Mouse (Mus musculus) common myeloid progenitor, adult 5-6 weeks (primary cell): ENCODE results near the gene Palld. TPM values are rescaled to one million over a fixed set of nuclear protein-coding genes. Genes with fewer than 3 reads are reported as not detected.

Experiments
- ATAC-seq: replicated peaks from 2 replicates; pipeline ENCODE4 v1.8.0; 2016; ENCODE audit warnings: low read depth, mild to moderate bottlenecking, moderate TSS enrichment, inconsistent platforms; ENCODE audit not compliant: poor library complexity, severe bottlenecking
- total RNA-seq: library from RNA; stranded (forward); fragments of 200-1000, 187-1606 nt; gene quantifications from 2 replicates; pipeline ENCODE4 v1.2.3, GENCODE M21; 2017

The Palld gene
- total RNA-seq, 1 experiment from 2014 or later: 0.46 TPM

DNA sequence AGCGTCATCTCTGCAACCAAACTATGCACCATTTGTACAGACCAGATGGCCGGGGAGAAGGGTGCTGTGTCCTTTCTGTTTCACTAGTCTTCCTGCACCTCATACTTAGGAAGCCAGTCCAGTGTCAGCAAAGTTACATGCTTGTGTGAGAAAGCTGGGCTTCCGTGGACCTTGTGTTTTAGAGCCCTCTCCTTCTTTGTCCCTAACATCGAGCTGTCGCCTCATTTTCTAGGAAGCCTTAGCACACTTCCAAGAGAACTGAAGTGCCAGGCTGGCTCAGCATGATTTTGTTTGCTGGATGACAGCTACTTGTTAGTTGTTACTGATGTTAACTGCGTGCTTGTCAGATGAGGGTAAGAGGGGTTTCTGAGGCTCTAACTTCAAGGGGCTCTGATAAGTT is 329.8 kb downstream of the Palld start:
- ATAC-seq: no peak

DNA sequence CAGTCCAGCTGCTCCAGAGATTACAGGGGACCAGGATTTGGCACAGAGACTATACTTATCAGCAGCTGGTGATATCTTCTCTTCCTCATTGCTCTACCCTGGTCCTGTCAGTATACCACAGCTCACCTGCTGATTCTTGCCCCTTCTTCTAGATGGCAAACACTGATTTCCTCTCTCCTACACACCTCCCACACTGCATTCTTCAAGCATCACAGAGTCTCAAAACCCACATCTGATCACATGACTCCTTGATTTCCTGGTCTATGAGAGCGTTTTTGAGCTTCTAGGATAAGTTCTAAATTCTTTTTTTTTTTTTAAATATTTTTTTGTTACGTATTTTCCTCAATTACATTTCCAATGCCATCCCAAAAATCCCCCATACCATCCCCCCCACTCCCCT is 331.9 kb downstream of the Palld start:
- ATAC-seq: no peak

DNA sequence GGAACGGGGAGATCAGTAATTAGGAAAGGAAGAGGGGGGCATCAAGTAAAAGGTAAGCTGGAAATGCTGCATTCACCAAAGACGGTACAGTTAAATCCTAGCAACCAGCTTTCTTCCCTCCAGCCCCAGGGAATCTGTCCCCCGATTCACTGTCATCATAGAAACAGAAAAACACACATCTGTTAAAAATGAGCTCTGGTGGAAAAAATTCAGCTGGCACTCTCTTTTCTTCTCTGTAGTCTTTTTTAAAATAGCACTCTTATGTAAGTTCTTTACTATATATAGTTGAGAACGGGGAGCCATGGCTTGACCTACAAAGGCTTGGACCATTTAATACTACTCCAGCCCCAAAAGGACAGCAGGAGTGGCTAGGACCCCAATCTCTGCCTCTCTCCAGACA is 332.8 kb downstream of the Palld start:
- no peak for ATAC-seq

DNA sequence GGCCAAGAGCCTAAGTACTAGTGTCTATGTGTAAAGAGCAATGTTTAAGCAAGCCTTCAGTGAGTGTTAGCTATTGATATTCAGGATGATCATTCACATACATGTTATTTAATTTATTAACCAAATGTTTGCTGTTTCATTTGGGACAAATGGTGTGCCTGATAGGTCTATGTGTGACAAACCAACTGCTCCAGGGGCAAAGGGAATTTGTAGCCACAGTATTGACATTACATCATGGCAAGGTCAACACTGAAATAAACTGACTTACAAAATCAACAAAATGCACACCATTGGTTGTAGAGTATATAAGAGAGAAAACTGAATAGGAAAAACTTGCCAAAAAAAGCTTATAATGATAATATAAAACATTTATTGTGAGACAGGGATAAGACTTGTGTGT is 333.3 kb downstream of the Palld start:
- no peak for ATAC-seq

DNA sequence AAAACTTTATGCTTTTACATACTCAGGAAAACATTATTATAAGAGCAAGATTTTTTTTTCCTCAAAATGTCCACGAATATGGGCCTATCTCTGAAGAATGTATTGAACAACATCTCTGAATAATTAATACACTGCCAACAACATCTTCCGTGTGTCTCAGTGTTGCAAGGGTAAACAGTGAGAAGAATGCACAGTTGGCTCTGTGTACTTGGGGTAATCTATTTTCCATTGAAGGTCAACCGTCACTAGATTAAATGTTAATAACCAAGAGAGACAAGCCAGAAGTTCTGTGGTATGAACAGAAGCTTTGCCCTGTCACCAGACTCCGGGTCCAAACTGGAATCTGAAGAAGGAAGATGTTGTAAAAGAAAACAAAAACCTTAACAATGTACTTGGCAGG is 339.1 kb downstream of the Palld start:
- ATAC-seq: no peak

DNA sequence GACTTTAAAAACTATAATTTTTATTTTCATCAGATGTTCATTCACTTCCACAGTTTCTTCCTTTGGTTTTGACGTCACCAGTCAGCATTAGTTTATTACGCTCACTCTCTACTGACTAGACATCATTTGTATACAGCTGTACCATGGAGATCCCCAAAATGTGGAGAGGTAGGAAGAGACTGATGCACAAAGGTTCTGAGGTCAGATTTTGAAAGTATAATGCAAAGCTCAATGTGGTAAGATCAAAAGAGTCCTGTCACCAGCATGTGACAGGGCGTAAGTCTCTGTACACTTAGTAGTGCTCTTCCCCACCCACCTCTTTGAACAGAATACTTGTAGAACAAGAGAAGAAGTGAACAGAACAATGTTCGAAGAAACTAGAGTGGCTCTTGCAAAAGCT is 339.9 kb downstream of the Palld start:
- ATAC-seq: no peak

DNA sequence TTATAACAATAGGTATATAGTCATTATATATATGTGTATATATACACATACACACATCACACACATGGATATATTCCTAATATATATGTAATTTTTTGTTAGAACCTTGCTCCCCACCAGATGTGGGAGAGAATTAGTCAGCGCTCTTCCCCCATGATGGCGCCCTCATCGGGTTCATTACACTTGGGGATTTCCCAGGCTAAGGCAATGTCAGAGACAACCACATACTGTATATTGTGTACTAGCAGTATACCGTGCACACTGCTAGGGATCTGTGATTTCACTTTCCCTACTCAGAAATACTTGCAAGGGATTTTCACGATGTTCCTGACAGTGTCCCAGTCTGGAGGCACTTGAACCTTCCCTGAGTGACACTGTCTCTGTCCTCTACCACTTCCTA is 341.3 kb downstream of the Palld start:
- no peak for ATAC-seq

DNA sequence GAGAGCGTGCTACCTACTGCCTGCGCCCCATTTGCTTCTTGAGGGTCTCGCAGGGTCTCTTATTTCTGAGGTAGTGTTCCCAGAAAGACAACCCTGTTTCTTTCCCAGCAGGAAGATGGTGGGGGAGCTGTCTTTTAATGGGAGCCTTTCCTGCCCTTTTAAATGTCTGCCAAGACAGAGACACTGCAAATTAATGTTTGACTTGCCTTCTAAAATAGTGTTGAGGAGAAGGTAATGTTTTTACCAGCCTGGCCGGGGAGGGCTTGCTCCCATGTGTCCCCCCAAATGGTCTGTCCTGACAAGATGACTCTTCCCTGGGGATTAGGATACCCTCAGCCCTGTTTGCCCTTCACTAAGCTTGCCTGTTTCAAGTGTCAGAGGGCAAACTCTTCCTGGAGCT is 342.5 kb downstream of the Palld start:
- no peak for ATAC-seq

DNA sequence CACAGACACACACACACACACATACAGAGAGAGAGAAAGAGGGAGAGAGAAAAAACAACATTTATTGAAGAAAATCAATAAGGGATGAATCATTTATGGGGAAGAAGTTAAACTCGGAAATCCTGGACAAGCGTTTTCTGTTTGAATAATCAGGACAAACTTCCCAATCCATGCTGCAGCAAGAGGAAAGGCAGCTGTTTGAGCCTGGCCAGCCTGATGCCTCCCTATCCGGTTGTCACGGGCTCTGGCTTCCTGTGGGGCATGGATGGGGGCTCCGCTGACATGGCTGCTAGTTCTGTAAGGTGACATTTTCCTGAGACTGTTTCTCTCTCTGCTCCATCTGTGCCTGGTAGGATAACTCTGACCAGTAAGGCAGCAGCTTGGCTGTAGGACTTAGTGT is 343.0 kb downstream of the Palld start:
- ATAC-seq: no peak

DNA sequence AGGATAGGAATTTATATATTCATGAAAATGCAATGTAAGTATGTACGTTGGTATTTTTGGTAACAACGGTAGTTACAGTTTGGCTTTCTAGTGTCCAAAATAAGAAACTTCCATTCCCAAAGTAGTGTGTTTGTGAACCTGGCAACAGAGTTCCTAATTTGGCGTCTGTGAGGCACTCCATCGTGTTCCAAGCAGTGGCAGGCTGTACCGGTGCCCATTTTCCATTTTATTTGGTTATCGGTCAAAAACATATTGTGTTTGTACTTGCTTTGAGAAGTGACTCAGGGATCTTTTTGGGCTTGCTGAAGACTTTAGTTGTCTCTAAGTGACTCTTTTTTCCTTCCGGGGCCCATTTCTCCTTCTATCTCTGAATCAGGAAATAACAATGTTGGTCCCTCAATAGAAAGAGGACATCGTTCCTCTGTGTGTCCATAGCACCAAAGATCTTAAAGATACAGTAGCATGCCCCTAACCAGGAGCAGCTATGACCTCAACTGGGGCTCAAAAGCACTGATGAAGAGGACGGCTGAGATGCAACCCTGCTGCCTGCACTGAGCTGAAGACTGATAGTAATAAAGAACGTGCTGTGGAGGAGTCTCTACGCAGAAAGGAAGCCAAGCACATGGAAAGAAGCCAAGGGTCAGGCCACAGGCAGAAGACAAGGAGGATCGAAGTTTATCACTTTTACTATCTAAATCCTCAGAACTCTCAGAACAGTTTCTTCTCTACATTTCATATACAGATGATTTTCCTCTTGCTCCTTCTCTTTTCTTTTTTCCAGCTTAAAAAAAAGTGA is 344.2 kb downstream of the Palld start:
- ATAC-seq: 0 out of 2 replicates have a peak, but pooled peaks have one; percentile 18

DNA sequence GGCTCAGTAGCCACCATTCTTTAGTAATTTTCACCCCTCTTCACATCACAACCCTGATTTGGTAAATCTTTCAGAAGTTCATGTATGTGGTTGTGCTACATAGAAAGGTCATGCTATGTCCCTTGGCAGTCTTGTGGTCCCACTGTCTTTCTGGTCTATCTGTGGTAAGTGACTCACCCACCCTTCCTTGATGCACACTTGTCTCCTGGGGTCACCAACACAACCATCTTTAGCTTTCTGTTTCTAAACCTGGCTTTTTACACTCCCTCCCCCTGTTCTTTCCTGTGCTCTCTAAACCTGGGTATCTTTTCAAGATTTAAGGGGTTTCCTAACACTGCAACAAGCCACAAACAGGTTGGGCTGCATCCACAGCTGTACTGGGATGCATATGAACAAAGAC is 345.5 kb downstream of the Palld start:
- ATAC-seq: peak; percentile 45

DNA sequence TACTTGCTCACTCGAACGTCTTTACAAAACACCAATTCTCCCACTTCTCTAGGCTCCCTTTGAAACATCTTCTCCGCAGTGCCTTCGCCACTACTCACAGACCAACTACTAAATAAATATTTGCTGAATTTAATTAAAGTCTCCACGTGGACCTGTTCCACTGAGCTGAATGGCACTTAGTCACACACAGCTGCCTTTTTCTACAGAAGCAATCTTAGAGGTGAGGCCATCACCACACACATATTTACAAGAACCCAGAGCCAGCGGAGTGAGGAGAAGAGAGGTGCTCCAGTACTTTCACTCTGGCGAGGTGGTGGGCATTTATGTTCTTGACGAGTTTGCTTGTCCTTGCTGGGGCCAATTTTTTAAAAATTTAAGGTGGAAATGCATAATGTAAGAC is 346.3 kb downstream of the Palld start:
- ATAC-seq: no peak

DNA sequence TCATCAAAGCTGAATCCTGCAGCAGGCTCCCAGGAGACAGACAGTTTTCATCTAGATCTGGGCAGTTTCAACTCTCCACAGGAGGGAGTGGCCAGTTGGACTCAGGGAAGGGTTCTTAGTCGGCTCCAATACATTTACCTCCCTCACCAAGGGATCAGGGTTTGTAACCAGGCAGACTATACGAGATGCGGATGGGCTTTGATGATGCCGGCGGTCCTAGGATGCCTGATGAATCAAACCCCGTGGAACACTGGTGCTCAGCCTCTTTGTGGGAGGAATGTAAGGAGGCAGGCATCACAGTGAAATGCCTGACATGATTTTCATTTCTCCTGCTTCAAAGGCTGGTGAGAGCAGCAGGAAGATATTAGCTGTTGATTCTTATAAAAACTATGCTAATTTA is 347.1 kb downstream of the Palld start:
- no peak for ATAC-seq

DNA sequence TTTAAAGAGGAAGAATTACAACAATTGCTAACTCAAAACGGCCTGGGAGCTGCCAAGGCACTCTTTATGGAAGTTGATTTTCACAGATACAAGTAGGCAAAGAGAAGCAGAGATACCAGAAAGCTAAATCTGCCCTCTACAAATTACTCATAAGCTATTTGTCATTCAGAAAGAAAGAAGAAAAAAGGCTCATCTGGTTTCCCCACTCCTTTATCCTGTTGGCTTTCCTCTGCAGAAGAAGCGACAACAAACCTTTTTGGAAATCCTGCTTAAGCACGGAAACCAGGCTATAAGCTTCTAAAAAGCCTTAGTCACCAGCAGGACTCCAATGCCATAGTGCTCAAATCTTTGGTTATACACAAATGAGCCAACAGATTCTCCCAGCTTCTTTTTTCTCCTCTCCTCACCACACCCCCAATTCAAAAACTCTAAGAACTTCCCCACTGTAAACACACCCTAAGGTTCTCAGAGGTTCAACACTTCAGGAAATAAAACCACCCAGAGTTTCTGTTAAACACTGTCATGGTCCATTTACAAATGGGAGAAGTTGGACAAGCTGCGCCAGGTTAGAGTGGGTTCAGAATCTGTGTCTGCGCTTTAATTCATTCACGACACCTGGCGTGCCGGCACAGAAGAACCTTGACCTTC is 349.6 kb downstream of the Palld start:
- ATAC-seq: no peak

DNA sequence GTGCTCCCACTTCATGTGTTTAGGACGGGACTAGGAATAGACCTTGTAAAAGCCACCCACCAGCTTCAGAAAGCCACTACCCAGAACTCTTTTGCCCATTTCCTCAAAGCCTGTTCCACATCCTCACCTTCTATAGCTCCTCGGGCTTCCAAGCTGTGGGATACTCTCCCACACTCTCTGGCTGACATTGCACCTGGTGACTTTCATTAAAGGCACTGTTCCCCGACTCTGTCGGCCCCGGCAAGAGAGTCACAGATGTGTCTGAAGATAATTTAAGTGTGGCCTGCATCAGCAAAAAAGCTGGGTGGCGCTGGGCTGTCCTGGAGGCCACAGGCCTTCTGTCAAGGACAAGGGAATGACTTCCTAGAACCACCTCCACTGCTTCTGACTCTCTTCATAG is 350.3 kb downstream of the Palld start:
- ATAC-seq: no peak

DNA sequence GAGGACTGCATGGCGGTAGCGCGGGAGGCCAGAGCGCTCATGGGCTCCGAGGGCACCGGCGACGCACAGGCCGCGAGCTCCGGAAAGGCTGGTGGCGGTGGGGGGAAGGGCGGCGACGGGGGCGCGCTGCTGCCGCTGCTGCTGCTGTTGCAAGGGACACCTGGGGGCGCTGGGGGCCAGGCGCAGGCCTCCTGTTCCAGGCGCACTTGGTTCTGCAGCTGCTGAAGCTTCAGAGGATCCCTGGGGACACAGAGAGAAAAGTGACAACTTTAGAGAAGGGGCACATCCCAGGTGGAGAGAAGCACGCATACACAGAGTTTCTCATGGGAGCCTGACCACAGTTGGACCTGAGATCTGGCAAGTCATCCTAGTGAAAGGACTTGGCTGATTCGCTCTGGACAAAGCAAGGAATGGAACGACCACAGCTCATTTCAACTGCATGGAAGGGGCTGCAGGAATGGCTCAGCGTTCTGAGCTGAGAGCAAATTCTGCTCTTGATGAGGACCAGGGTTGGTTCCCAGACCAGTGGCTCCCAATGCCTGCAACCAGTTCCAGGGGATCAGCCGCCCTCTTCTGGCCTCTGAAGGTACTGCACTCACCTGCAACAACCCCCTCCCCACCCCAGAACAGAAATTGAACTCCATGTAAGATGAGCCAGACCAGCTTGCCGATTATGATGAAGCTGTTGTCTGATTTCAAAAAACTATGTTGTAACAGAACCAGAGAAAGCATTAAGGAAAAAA is 352.3 kb downstream of the Palld start:
- ATAC-seq: peak; percentile 56; the same call in 1 of the 2 replicates

DNA sequence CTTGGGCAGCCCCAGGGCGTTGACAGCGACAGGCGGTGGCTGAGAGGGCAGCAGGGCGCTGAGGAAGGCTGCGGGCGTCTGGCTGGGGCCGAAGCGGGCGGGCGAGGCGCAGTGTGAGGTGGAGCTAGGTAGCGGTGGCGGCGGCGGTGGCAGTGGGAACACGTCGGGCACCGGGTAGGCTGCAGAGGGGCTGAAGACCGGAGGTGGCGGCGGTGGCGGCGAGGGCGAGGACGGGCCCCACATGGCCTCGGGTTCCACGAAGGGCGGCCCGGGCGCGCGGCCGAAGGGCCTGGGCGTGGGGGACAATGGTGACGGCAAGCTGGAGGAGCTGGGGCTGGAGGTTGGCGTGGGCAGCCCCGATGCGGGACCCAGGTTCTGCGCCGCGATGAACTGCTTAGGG is 352.9 kb downstream of the Palld start:
- no peak for ATAC-seq

DNA sequence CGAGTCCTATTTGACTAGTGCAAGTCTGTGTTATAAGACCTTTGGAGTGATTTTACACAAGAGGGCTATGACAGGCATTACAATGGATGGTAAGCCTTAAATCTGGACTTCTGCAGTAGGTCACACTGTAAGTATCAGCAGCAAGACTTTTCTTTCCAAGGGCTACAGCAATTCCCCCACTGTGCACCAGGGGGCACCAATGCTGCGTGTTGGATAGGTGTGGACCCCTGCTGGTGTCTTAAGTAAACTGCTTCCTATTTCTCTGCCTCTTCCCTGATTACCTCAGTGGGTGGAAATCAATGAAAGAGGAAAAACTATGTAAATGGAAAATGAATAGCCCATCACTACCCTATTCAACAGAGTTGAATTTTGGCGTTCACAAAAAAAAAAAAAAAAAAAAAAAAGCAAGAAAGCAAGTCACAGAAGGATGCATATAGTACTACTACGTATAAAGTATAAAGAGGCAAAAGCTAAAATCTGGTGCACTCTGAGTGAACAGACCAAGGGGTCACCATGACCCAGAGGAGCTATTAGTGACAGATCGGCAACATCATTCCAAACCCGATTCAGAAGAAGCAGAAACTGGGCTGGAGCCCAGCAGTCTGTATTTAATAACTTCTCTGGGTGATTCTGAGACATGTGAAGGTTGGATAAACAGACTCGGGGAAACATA is 362.5 kb downstream of the Palld start:
- ATAC-seq: peak; percentile 100

DNA sequence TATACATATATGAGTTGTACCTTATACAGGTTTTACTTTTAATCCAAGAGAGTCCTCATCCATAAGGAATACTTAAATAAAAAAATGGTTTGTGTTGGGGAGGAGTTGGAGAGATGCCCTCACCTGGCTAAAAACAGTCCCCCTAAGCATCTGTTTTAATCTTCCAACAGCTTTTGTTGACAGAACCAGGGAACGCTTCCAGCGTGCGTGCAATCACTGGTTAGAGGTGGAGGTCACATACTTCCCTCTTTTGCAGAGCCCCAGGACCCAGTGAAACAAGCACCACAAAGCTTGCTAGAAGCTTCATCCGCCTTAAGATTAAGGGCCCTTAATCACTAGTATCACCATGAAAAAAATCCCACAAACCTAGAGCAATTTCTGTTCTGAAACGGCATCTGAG is 365.0 kb downstream of the Palld start:
- no peak for ATAC-seq

DNA sequence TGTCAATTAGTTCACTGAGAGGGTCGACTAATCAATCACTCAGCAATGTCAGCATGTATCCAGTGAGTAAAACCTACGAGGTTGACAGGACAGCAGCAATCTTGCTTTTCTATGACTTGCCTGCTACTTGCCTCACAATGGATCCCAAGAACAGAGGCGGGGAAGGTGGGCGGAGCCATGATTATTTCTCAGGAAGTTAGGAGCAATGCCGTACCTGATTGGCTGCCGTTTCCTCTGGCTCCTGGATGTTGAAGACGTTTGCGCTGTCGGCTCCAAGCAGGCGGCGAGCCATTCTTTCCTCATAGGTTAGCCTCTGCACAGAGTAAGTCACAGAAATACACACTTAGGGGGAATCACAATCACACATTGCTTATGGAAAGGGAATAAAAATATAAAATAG is 367.0 kb downstream of the Palld start:
- no peak for ATAC-seq
